Mouse (Mus musculus): Measurements from ENCODE around the gene Ccdc71.

GRCm38 (mm10) chr9:108488403-108488802 is 28.1 kb downstream of the Ccdc71 start:
- TF ChIP-seq CTCF (conservative IDR thresholded peaks at IDR 0.05 in 1 of 2, IDR thresholded peaks at IDR 0.05 in 1 of 2; ENCODE audit: low read depth in 2 of 2, low read length in 2 of 2) (no peak), MAFK (IDR thresholded peaks at IDR 0.05; ENCODE audit: insufficient replicate concordance, low read length) (no peak), POLR2A (IDR thresholded peaks at IDR 0.05; ENCODE audit: low read depth, low read length) (no peak), CHD1 (IDR thresholded peaks at IDR 0.05; ENCODE audit: low read depth, low read length) (no peak), BHLHE40 (IDR thresholded peaks at IDR 0.05; ENCODE audit: low read depth, low read length) (no peak), USF1 (IDR thresholded peaks at IDR 0.05; ENCODE audit: low read depth, low read length) (no peak), NRF1 (IDR thresholded peaks at IDR 0.05; ENCODE audit: low read depth, low read length) (no peak), ETS1 (conservative IDR thresholded peaks at IDR 0.05; ENCODE audit: low read depth, low read length) (no peak), ZC3H11A (IDR thresholded peaks at IDR 0.05; ENCODE audit: low read depth, low read length) (no peak), JUN (IDR thresholded peaks at IDR 0.05; ENCODE audit: insufficient read depth, low read depth, low read length) (no peak), TBP (conservative IDR thresholded peaks at IDR 0.05; ENCODE audit: low read depth, low read length) (no peak)
